Mouse (Mus musculus): Measurements from ENCODE around the gene Alkbh1.
"Not testable (repeated sequence)": the region's sequence is repeated elsewhere in the genome, so short reads cannot be mapped to it uniquely, and the experiment has no call there.

The Alkbh1 gene

DNA sequence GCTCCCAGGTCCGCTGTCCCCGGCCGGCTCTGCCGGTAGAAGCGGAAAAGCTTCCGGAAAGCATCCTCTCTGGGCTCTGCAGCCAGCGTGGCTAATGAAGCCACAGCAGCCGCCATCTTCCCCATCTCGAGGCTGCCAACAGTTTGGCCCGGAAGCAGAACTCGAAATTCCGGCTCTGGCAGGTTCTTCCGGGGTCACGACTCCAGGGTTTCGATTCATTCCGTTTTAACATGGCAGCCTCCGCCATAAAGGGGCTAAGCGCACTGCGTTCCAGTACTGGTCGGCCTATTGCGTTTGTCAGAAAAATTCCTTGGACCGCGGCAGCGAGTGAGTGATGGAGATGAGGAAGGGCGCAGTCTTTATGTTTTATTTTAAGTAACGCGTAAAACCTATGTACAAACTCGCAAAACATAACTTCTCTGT lies at the start of gene Alkbh1, which contains the start of gene Slirp:
Gene Alkbh1, minus strand, starts transcription at position 318 of the 423 bp plus-strand sequence.
Gene Slirp, plus strand, starts transcription at position 197 of the 423 bp plus-strand sequence.
- peak; percentile 74 for DNase-seq (ENCODE audit: low spot score)

DNA sequence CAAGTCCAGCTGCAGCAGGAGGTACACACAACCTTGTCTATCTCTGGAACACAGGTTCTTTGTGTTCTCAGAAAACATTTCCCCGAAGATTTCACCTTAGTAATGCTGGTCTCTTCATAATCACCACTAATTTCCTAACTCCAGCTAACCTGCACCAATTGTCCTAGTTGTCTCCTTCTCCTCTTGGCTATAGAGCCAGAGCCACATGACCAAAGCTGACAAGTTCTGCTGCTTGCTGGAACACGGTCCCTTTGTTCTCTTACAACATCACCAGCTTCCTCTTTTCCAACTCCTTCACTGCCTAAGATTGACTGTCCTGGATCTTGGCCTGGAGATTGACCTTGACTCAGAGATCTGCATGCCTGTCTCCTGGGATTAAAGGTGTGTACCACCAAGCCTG lies 44.9 kb upstream of the Alkbh1 start:
- DNase-seq (ENCODE audit: low spot score): not testable (repeated sequence)

DNA sequence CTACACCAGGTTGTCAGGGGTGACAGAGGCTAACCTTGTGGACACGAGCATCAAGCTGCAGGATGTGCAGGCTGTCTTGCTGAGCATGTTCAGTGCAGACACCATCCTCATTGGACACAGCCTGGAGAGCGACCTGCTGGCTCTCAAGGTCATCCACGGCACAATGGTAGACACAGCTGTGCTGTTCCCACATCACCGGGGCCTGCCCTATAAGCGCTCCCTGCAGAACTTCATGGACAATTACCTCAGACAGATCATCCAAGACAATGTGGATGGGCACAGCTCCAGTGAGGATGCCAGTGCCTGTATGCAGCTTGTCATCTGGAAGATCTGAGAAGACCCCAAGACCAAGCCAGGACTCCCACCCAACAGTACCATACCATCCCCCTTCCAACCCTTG lies 38.7 kb upstream of the Alkbh1 start:
- not testable (repeated sequence) for DNase-seq (ENCODE audit: low spot score)

DNA sequence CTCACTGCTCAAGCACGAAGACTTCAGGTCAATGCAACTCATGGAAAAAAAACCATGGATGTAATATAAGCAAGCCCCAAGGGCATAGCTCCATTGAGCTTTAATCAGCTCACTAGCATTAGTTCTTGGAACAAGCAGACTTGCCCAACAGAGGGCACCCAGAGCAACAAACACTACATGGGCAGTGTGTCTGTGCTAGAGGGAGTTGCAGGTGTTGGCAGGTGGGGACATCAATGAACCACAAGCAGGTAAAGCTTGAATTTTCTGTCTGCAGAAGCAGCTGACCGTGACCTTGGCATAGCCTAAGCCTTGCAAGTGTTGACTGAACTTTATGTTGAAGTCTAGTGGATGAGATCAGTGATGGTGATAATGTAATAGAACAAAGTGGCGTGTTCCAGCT lies 30.9 kb upstream of the Alkbh1 start:
- no peak for DNase-seq (ENCODE audit: low spot score)

DNA sequence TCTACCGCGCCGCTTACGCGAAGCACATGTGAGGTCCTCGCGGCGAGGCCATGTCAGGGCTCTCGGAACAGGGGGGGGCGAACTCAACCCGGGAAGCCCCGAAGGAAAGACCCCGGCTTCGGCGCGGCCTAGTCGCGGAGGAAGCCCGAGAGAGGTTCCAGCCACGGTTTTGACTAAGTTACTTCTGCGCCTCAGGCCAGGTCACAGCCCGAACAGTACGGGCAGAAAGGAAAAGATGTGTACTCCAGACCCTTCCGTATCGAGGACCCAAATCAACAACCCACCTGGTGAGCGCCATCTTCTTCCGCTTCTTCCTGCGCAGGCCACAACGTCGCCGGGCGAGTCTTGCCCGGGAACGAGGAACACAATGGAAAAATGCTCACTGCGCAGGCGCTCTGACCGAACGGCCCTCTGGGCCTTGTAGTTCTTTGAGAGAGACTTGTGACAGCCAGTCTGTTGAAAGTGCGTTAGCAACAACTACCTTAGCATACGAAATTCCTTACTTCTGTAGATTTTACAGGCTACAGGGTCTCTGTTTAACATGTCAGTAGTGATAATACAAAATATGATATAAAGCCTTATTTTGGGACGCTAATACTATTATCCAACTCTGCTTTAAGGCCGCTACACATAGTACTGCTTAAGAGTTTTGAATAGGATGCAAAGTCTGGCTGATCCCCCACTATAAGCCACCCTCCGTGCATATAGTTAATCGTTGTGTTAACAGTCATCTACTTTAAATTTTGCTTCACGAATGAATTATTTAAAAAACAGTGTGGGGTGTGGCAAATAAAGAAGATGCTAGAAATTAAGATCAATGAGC lies 28.4 kb upstream of the Alkbh1 start, which contains the start of gene Snw1:
Gene Snw1, minus strand, starts transcription at position 311 of the 823 bp plus-strand sequence.
- DNase-seq (ENCODE audit: low spot score): peak; percentile 75

DNA sequence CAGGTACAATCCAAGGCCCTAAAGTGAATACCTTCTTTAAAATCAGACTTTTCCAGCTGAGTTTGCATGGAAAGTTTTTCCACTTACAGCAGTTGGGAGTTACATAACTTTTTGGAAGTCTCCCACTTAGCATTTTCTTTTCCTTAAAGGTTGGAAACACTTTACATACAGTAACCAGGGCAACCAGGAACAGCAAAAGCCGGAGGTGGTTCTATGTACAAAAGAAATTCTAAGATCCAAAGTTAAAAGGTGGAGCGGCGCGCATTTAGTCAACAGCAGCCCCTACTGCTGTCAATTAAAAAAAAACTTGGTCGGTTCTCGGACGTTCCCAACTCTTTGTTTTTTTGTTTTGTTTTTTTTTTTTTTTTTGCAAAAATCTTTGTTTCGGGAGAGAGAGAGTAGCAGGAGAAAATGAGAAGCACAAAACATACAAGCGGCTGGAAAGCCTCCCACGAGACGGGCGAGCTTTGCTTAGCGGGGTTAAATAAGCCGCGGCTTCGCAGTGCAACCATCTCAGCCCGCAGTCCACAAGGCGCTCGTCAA lies 27.7 kb upstream of the Alkbh1 start:
- DNase-seq (ENCODE audit: low spot score): no peak

DNA sequence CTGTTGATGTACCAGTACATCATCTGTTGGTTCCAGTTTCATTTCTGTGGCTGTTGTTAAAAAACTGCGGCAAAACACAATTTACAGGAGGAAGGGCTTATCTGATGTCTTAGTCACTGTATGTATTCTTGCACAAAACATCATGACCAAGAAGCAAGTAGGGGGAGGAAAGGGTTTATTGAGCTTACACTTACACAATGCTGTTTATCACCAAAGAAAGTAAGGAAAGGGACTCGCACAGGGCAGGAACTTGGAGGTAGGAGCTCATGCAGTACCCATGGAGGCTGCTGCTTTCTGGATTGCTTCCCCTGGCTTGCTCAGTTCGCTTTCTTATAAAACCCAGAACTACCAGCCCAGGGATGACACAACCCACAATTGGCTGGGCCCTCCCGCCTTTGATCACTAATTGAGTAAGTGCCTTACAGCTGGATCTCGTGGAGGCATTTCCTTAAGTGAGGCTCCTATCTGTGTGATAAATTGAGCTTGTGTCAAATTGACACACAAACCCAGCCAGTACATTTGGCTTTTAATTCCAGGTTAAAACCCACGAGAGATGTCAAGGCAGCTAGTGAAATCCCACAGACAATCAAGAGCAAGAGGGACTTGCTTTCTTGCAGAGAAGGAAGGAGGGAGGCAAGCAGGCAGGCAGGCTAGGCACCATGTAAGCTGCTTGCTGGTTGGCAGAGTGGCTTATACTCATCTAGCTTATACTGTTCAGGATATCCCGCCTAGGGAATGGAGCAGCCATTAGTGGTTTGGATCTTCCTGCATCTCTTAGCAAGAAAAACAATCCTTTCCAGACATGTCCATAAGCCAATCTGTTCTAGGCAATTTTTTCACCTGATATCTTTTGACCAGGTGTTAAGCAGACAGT lies 26.7 kb upstream of the Alkbh1 start:
- DNase-seq (ENCODE audit: low spot score): no peak

DNA sequence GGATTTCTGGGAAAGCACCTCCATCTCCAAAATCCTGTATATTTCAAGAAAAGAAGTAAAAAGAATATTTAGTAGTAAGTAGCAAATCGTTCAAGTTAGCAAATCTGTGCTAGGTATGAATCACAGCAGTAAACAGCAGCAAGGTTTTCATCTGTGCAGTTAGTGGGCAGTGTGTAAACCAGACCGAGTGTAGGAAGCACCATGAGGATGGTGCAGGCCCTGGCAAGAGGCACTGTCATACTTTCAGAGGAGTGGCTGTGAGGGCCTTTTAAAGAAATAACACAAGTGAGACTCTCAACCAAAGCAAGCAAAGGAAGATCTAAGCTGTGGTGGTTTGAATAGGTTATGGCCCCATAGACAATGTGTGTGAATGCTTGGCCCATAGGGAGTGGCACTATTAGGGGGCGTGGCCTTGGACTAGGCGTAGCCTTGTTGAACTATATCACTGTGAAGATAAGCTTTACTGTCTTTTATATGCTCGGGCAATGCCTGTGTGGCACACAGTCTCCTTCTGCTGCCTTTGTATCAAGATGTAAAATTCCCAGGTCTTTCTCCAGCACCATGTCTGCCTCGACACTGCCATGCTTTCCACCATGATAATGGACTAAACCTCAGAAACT lies 21.0 kb upstream of the Alkbh1 start:
- no peak for DNase-seq (ENCODE audit: low spot score)

DNA sequence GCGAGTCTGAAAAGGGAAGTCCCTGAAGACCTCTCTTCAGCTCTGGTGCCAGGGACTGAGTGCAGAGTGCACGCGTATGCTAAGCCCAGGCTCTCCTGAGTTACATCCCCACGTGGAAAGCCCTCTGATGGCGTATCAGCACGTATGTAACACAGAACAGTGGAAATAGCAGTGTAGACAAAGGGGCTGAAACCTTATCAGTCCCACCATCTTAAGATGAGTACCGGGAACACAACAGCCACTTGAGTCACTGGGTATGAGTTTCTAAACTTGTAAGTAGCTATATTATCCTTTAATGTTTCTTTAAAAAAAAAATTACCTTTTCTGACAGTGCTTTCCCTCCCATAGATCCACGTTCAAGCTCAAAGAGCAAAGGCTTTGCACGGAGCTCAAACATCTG lies 5.6 kb upstream of the Alkbh1 start:
- DNase-seq (ENCODE audit: low spot score): no peak

DNA sequence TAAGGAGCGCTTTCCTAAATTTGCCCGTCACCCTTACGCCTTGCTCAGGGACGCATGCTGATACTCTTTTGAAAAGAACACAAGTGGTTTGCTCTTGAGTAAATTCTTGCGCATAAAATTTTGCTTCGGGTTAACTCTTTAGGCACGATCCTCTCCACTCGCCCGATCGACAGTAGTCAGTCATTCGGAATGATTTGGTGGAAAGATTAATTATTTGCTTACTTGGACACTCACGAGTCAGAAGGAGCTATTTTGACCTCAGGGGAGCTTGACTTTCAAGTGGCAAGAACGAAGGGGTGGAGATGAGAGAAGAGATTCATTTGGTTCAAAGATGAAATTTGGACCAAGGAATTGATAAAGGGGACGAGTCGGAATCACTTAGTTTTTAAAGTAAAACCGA lies 394 bp upstream of the Alkbh1 start:
- DNase-seq (ENCODE audit: low spot score): no peak

DNA sequence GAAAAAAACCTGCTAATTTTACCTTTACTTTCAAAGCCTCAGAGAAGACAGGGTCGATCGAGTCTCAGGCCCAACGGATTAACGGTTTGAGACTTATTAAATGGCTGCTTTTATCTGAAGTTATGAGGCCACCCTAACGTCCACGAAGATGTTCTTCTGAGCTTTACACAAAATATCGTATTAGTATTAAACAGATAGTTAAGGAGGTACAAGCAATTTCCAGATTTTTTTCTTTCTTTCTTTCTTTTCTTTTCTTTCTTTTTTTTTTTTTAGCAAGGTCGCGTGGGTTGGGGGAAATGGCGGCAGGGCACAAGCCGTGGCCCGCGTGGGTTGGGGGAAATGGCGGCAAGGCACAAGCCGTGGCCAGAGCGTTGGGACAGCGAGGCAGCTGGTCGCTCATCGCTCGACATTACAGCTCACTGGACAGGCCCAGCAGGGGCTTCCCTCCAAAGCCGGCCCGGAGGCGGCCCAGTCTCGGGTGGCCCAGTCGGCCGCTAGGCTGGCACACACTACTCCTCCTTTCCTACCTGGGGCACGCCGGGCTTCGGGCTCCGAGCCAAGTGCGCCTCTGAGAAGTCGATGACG lies 610 bp downstream of the Alkbh1 start:
- DNase-seq (ENCODE audit: low spot score): no peak

DNA sequence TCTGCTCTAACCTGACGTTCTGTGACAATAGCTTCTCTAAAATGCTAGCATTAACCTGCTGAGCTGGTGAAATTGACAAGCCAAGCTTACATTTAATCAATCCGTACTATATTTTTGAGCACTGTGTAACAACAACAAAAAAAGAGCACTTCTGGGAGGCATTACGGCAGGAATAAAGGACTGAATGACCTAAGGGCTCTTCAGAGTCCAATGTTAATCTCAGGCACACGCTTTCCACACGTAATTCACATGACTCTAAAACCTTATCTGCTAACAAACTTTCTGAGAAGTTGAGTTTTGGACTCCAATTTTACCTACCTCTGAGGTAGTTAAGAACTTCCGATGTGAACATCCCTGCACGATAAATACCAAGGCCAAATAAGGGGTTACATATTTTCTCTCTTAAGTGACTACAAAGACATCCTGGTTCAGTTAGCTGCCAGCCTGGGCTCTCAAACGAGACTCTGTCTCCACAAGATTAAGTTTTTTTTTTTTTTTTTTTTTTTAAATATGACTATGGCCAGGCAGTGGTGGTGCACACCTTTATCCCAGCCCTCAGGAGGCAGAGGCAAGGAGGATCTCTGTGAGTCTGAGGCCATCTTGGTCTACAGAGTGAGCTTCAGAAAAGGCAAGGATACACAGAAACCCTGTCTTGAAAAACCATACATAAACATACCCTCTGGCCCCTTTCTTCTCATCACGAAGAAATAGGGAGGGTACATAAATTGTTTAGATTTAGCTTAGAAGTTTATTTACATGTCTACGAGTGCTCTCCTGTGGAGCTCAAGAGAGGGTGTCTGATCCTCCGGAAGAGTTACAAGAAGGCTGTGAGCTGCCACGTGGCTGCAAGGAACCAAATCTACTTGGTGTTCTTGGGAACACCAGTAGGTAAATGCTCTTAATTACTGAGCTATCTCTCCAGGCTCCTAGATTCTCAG lies 1.4 kb downstream of the Alkbh1 start:
- DNase-seq (ENCODE audit: low spot score): no peak

DNA sequence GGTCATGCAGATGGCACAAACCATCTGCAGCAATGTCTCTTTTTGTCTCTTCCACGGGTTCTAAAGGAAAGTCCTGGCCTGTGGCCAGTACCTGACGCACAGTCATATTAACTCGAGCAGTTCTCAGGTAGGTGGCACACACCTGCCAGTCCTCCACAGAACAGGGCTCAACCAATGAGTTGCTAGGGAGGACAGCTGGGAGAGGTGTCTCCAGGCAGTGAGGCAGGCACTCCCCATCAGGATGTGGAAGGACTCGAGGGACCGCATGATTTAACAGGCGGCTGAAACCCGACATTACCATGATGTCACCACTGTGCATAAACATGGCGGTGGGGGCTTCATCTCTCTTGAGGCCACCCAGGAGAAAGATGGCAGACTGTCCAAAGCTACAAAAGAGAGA lies 14.9 kb downstream of the Alkbh1 start:
- no peak for DNase-seq (ENCODE audit: low spot score)

DNA sequence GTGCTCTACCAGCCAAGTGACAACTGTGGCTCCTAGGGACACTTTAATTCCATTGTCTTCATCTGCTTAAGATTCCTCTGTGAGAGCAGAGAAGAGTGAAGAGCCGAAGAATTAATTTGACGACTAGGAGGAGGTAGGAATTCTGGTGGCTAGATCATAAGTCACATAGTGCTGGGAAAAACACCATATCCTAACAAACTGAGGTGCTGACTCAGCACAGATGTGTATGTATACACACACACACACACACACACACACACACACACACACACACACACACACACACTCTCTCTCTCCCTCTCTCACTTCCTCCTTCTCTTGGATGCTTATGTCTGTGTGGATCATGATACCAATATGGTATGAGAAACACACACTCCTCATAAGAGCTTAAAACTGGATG lies 15.5 kb downstream of the Alkbh1 start:
- DNase-seq (ENCODE audit: low spot score): no peak

DNA sequence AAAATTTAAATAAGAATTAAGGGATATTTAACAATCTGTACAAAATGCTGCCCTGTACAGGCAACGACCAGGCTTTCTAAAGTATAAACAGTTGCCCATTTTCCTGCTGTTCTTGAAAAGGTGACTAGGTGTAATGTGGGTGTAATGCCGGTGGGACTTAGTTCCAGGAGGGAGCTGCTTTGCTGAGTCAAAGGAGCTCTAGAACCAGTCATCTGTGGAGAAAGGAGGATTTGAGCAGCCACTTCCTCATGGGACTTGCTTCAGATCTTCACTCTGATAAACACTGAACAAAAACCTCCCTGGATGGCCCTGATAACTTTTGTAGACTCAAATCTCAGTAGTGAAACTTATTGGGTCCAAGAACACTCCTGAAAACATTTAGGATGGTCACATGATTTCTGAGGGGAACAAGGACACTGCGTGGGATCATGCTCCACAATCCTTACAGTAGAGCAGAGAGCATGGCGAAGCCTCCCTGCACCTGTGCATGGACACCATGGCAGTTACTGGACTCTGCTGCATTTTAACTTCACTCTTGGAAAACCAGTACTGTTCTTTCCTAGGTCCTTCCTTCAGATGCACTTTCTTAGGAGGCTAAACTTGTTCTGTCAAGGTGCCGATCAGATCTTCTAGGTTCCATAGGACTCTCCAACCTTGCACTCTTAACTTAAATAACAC lies 17.3 kb downstream of the Alkbh1 start:
- DNase-seq (ENCODE audit: low spot score): no peak

DNA sequence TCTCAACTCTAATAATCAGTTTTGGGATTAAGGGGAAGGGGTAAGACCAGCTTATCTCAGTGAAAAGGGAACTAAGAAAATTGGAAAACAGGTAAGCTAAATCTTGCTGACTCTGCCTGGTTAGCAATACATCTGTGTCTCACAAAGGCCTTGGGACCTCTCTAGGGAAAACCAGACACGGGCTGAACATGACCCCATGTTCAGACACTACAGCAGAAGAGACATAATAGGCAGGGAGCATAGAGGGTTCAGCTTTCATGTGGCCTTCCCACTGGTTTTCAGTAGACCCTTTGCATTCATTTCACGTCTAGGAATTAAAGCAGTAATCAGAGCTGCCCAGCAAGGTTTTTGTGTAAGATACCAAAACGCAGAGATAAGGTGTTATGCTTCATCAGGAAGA lies 19.3 kb downstream of the Alkbh1 start:
- DNase-seq (ENCODE audit: low spot score): no peak

DNA sequence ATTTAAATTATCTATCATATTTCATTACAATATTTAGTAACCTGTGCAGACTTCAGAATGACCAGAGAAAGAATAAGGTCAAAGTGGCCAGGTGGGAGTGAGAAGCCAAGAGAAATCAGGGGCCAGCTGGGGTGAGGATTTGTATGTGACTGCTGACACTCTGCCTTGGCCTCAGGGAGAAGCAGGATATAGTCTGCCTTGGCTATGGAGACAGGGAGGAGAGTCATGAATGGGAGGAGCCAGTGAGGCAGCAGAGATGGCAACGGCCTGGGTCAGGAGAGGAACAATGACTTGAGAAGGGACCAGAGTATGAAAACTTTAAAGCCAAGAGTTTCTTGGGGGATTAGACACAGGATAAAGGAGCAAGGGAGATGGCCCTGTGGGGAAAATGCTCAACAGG lies 20.1 kb downstream of the Alkbh1 start:
- DNase-seq (ENCODE audit: low spot score): no peak

DNA sequence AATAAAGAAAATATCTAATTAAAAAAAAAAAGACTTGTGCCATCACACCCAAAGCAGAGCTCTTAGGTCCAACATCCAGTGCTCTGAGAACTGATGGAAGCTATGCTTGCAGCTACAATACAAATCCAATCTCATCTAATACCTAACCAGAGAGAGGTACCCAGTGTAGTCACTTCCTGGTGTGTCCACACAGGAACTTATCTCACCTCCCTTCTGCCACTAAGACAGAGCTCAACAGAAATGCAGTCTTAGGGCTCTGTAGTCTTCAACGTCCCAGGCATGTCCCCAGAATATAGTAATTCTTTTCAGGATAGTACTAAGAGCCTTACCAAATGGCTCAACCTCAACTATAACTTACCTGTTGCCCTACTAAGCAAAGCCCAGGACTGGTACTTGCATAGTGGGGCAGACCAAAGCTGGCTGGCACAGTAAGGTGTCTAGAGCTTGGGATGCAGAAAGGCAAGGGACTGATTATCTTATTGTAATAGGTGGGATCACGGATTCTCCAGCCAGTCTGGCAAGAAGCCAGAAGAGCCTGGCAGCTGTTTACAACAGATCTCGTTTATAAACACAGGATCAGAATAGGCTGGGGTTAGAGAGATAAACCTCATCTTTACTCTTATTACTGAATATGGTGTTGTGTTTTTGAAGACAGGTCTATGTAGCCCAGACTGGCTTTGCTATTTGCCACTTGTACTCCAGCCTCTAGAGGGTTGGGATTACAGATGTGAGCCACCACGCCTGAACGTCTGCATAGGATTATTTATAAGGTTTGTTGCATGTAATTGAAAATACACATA lies 21.9 kb downstream of the Alkbh1 start:
- no peak for DNase-seq (ENCODE audit: low spot score)

DNA sequence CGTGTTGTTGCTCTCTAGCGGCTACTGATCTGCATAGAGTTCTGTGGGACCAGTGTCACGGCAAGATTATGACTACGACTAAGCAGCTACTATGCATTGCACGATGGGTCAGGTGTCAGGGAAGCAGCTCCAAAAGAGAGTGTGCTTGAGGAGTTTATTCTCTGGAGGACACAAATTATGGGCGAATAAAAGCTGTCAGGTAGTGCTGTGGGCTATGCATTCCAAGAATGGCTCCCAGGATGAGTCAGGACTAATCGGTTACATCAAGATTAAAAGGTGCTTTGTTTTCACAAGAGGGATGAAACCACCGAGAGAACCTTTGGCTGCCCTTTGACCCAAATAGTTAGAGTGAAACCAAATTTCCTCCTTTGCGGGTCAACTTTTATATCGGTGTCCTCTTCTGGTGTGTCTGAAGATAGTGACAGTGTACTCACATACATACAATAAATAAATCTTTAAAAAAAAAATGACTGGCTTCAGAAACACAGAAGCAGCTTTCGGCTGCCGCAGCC lies 23.8 kb downstream of the Alkbh1 start:
- DNase-seq (ENCODE audit: low spot score): no peak

All from ovary, postnatal 10 days (tissue).